Mouse (Mus musculus) hindbrain, embryonic 14.5 days (tissue): ENCODE measurements around the gene Chst3. TPM values are rescaled to one million over a fixed set of nuclear protein-coding genes. Genes with fewer than 3 reads are reported as not detected.
A peak's percentile ranks its signal among the peaks of the same experiment; 100 is the strongest.
"Not testable (repeated sequence)": the region's sequence is repeated elsewhere in the genome, so short reads cannot be mapped to it uniquely, and the experiment has no call there.

Experiments
- ATAC-seq: fragments of 200-750 bp; cut with Nextera tagmentation; 2 replicates; pipeline ENCODE4 v1.8.0; 2017; ENCODE audit warnings: moderate number of reproducible peaks, mild to moderate bottlenecking, moderate TSS enrichment, moderate library complexity; ENCODE audit not compliant: low FRiP score
- DNase-seq: peaks from one replicate; pipeline ENCODE4 v3.0.0-alpha.2; 2015; ENCODE audit warnings: low spot score
- H3K27ac ChIP-seq: fragments of 300-500 bp; sonication (generic); 2 replicates; pipeline ENCODE4 v1.5.1; 2014; ENCODE audit warnings: mild to moderate bottlenecking, moderate library complexity
- H3K27me3 ChIP-seq: fragments of 300-500 bp; sonication (generic); 2 replicates; pipeline ENCODE4 v1.6.1; 2014; ENCODE audit warnings: mild to moderate bottlenecking, low read length, mixed read lengths; ENCODE audit not compliant: control insufficient read depth, insufficient read depth
- H3K36me3 ChIP-seq: fragments of 300-500 bp; sonication (generic); replicated peaks from 2 replicates; pipeline ENCODE4 v1.6.1; 2014; ENCODE audit not compliant: control insufficient read depth, insufficient read depth
- H3K4me1 ChIP-seq: fragments of 300-500 bp; sonication (generic); replicated peaks from 2 replicates; pipeline ENCODE4 v1.6.1; 2014; ENCODE audit warnings: antibody characterized with exemption, low read length, mixed read lengths; ENCODE audit not compliant: control insufficient read depth, insufficient read depth
- H3K4me2 ChIP-seq: fragments of 300-500 bp; sonication (generic); replicated peaks from 2 replicates; pipeline ENCODE4 v1.6.1; 2014; ENCODE audit warnings: mild to moderate bottlenecking, moderate library complexity
- H3K4me3 ChIP-seq: fragments of 300-500 bp; sonication (generic); replicated peaks from 2 replicates; pipeline ENCODE4 v1.5.1; 2014; ENCODE audit warnings: mild to moderate bottlenecking, low read length
- H3K9ac ChIP-seq: fragments of 300-500 bp; sonication (generic); 2 replicates; pipeline ENCODE4 v1.6.1; 2014
- H3K9me3 ChIP-seq: fragments of 300-500 bp; sonication (generic); 2 replicates; pipeline ENCODE4 v1.6.1; 2016; ENCODE audit warnings: low read length; ENCODE audit not compliant: control insufficient read depth
- WGBS: fragments of 180-500 bp; shearing (Covaris S2); extraction: QIAGEN DNeasy Blood & Tissue Kit; methylation state at CpG from one replicate; pipeline ENCODE4 v1.1.7; 2014; 5-methylcytosine and 5-hydroxymethylcytosine counted together
- polyA plus RNA-seq: library from polyadenylated mRNA; unstranded; fragments of >200 nt; fragmentation: Nextera tagmentation; extraction: Ambion mirVana; gene quantifications from 2 replicates; pipeline ENCODE4 v1.2.1, GENCODE M21; 2014

The Chst3 gene
- polyA plus RNA-seq, 1 experiment from 2014 or later: 1.2 TPM

- H3K9me3 ChIP-seq: no peaks in the 10 kb centered on the region
- H3K4me3 ChIP-seq: no peak overlapping the region
- ATAC-seq: no peak
- WGBS: 88% methylated on average over 6 of the region's 6 CpGs
- H3K27me3 ChIP-seq: no peaks in the 10 kb centered on the region
- H3K27ac ChIP-seq: no peak overlapping the region
- no peaks in the 10 kb centered on the region for H3K4me1 ChIP-seq
- DNase-seq: no peak
- H3K36me3 ChIP-seq: no peaks in the 10 kb centered on the region
- H3K4me2 ChIP-seq: no peak overlapping the region
- H3K9ac ChIP-seq: no peak overlapping the region
Measured at GRCm38 (mm10) chr10:60256088-60256487, 37.0 kb upstream of the Chst3 start.

- WGBS: 74% methylated on average over 4 of the region's 4 CpGs
- no peak overlapping the region for H3K4me3 ChIP-seq
- no peak overlapping the region for H3K4me2 ChIP-seq
- no peaks in the 10 kb centered on the region for H3K9me3 ChIP-seq
- H3K36me3 ChIP-seq: no peaks in the 10 kb centered on the region
- ATAC-seq (no peak), DNase-seq (no peak)
- no peaks in the 10 kb centered on the region for H3K4me1 ChIP-seq
- no peak overlapping the region for H3K9ac ChIP-seq
- H3K27me3 ChIP-seq: no peaks in the 10 kb centered on the region
- H3K27ac ChIP-seq: no peak overlapping the region
Measured at GRCm38 (mm10) chr10:60252606-60253005, 33.5 kb upstream of the Chst3 start.

- no peaks in the 10 kb centered on the region for H3K9me3 ChIP-seq
- WGBS: 68% methylated on average over 4 of the region's 4 CpGs
- no peak overlapping the region for H3K4me2 ChIP-seq
- DNase-seq (no peak), ATAC-seq (no peak)
- H3K4me3 ChIP-seq: no peak overlapping the region
- no peaks in the 10 kb centered on the region for H3K27me3 ChIP-seq
- H3K9ac ChIP-seq: no peak overlapping the region
- no peaks in the 10 kb centered on the region for H3K4me1 ChIP-seq
- no peaks in the 10 kb centered on the region for H3K36me3 ChIP-seq
- H3K27ac ChIP-seq: no peak overlapping the region
Measured at GRCm38 (mm10) chr10:60252187-60252586, 33.1 kb upstream of the Chst3 start.

GRCm38 (mm10) chr10:60250426-60250965, 31.4 kb upstream of the Chst3 start:
- H3K9me3 ChIP-seq: no peaks in the 10 kb centered on the region
- no peaks in the 10 kb centered on the region for H3K36me3 ChIP-seq
- no peak overlapping the region for H3K4me3 ChIP-seq
- H3K9ac ChIP-seq: no peak overlapping the region
- 78% methylated on average over 13 of the region's 13 CpGs for WGBS
- H3K4me2 ChIP-seq: no peak overlapping the region
- DNase-seq: no peak
- H3K4me1 ChIP-seq: no peaks in the 10 kb centered on the region
- H3K27me3 ChIP-seq: no peaks in the 10 kb centered on the region
- no peak overlapping the region for H3K27ac ChIP-seq
- ATAC-seq: no peak

- not testable (repeated sequence) for DNase-seq, H3K4me1 ChIP-seq, ATAC-seq, H3K9ac ChIP-seq, H3K27ac ChIP-seq, H3K27me3 ChIP-seq, H3K36me3 ChIP-seq, H3K4me3 ChIP-seq, H3K9me3 ChIP-seq, H3K4me2 ChIP-seq
- WGBS: 52% methylated on average over 3 of the region's 3 CpGs
Measured at GRCm38 (mm10) chr10:60248345-60248744, 29.3 kb upstream of the Chst3 start.

GRCm38 (mm10) chr10:60246519-60246918, 27.5 kb upstream of the Chst3 start:
- Histone ChIP-seq H3K4me3 (no peak overlapping the region), H3K4me2 (no peak overlapping the region), H3K27ac (no peak overlapping the region), H3K27me3 (no peaks in the 10 kb centered on the region), H3K36me3 (no peaks in the 10 kb centered on the region), H3K9me3 (no peaks in the 10 kb centered on the region), H3K9ac (no peak overlapping the region), H3K4me1 (no peaks in the 10 kb centered on the region)
- WGBS: 36% methylated on average over 5 of the region's 5 CpGs
- DNase-seq (peak; percentile 63), ATAC-seq (no peak)

- 79% methylated on average over 7 of the region's 7 CpGs for WGBS
- no peak for ATAC-seq
Measured at GRCm38 (mm10) chr10:60245635-60246034, 26.6 kb upstream of the Chst3 start.

GRCm38 (mm10) chr10:60245041-60245440, 26.0 kb upstream of the Chst3 start:
- peak; percentile 98 for DNase-seq
- no peak overlapping the region for H3K27ac ChIP-seq
- WGBS: 2% methylated on average over 8 of the region's 8 CpGs
- no peaks in the 10 kb centered on the region for H3K27me3 ChIP-seq
- H3K4me1 ChIP-seq: no peaks in the 10 kb centered on the region
- H3K9me3 ChIP-seq: no peaks in the 10 kb centered on the region
- H3K36me3 ChIP-seq: no peaks in the 10 kb centered on the region
- no peak overlapping the region for H3K9ac ChIP-seq
- no peak overlapping the region for H3K4me3 ChIP-seq
- peak; percentile 64 for ATAC-seq
- no peak overlapping the region for H3K4me2 ChIP-seq

More at GRCm38 (mm10) chr10:60245635-60246034, 26.6 kb upstream of the Chst3 start:
- no peak overlapping the region for H3K4me2 ChIP-seq
- no peaks in the 10 kb centered on the region for H3K4me1 ChIP-seq
- H3K27ac ChIP-seq: no peak overlapping the region
- no peaks in the 10 kb centered on the region for H3K27me3 ChIP-seq
- no peak overlapping the region for H3K4me3 ChIP-seq
- no peaks in the 10 kb centered on the region for H3K36me3 ChIP-seq
- no peak overlapping the region for H3K9ac ChIP-seq
- H3K9me3 ChIP-seq: no peaks in the 10 kb centered on the region
- DNase-seq: no peak

- Histone ChIP-seq H3K27ac (no peak overlapping the region), H3K9ac (no peak overlapping the region), H3K4me3 (no peak overlapping the region), H3K4me2 (no peak overlapping the region), H3K36me3 (no peaks in the 10 kb centered on the region), H3K9me3 (no peaks in the 10 kb centered on the region), H3K4me1 (no peaks in the 10 kb centered on the region), H3K27me3 (no peaks in the 10 kb centered on the region)
- 94% methylated on average over 5 of the region's 5 CpGs for WGBS
- no peak for DNase-seq
- ATAC-seq: no peak
Measured at GRCm38 (mm10) chr10:60243941-60244340, 24.9 kb upstream of the Chst3 start.

- H3K4me3 ChIP-seq: no peak overlapping the region
- no peaks in the 10 kb centered on the region for H3K27me3 ChIP-seq
- H3K4me1 ChIP-seq: no peaks in the 10 kb centered on the region
- H3K9ac ChIP-seq: no peak overlapping the region
- ATAC-seq: no peak
- no peaks in the 10 kb centered on the region for H3K36me3 ChIP-seq
- WGBS: 84% methylated on average over 6 of the region's 6 CpGs
- no peak overlapping the region for H3K27ac ChIP-seq
- no peak overlapping the region for H3K4me2 ChIP-seq
- no peak for DNase-seq
- H3K9me3 ChIP-seq: no peaks in the 10 kb centered on the region
Measured at GRCm38 (mm10) chr10:60240416-60240815, 21.4 kb upstream of the Chst3 start.
